Mouse (Mus musculus) MEL (cell line): ENCODE results near the gene Zbtb3. TPM values are rescaled to one million over a fixed set of nuclear protein-coding genes. Genes with fewer than 3 reads are reported as not detected.

ENCODE experiments used
- DNase-seq: peaks from one replicate; pipeline ENCODE4 v3.0.0; 2011; ENCODE audit warnings: low read depth, low spot score
- H3K27ac ChIP-seq: 2 replicates; pipeline ENCODE4 v1.5.1; 2012; ENCODE audit warnings: low read depth, mild to moderate bottlenecking, control low read depth, low read length, moderate library complexity; ENCODE audit not compliant: control insufficient read depth
- H3K27me3 ChIP-seq, 2 experiments: fragments of 150-350 bp in 1 of 2; sonication (generic) in 1 of 2; 2 replicates each; pipeline ENCODE4 v1.6.1; 2012; ENCODE audit warnings: low read length in 2 of 2, mild to moderate bottlenecking in 2 of 2, improper control_type of control experiment in 1 of 2, moderate library complexity in 1 of 2; ENCODE audit not compliant: insufficient read depth in 2 of 2, control insufficient read depth in 1 of 2
- H3K36me3 ChIP-seq, 2 experiments: 2 replicates each; pipeline ENCODE4 v1.6.1; 2012 to 2014; ENCODE audit warnings: low read length in 2 of 2, improper control_type of control experiment in 1 of 2, inconsistent platforms in 1 of 2, mild to moderate bottlenecking in 1 of 2; ENCODE audit not compliant: insufficient read depth in 2 of 2, control insufficient read depth in 1 of 2
- H3K4me1 ChIP-seq, 2 experiments: fragments of 150-350 bp in 1 of 2; sonication (generic) in 1 of 2; 2 replicates each; pipeline ENCODE4 v1.6.1; 2012; ENCODE audit warnings: low read length in 2 of 2, improper control_type of control experiment in 1 of 2, mild to moderate bottlenecking in 1 of 2; ENCODE audit not compliant: insufficient read depth in 2 of 2, control insufficient read depth in 1 of 2
- H3K4me3 ChIP-seq, 2 experiments: fragments of 150-350 bp in 1 of 2; sonication (generic) in 1 of 2; 2 replicates each; pipeline ENCODE4 v1.5.1; 2012; ENCODE audit warnings: low read depth in 2 of 2, low read length in 2 of 2, mild to moderate bottlenecking in 2 of 2, moderate library complexity in 2 of 2, control low read depth in 1 of 2, improper control_type of control experiment in 1 of 2; ENCODE audit not compliant: control insufficient read depth in 1 of 2, insufficient read depth in 1 of 2
- H3K79me2 ChIP-seq: 2 replicates; pipeline ENCODE4 v1.6.1; 2012; ENCODE audit warnings: mild to moderate bottlenecking, low read length, moderate library complexity; ENCODE audit not compliant: control insufficient read depth, poor library complexity, insufficient read depth
- H3K9ac ChIP-seq: 2 replicates; pipeline ENCODE4 v1.6.1; 2012; ENCODE audit warnings: low read depth, mild to moderate bottlenecking, control low read depth, low read length, moderate library complexity; ENCODE audit not compliant: control insufficient read depth, poor library complexity, severe bottlenecking
- H3K9me3 ChIP-seq: fragments of 150-350 bp; sonication (generic); replicated peaks from 2 replicates; pipeline ENCODE4 v1.6.1; 2012; ENCODE audit warnings: mild to moderate bottlenecking, low read length, improper control_type of control experiment, moderate library complexity; ENCODE audit not compliant: insufficient read depth
- CHD1 ChIP-seq: IDR thresholded peaks from 2 replicates; pipeline ENCODE4 v1.6.1; 2012; ENCODE audit warnings: low read depth, mild to moderate bottlenecking, inconsistent platforms, low read length, improper control_type of control experiment
- CHD2 ChIP-seq: IDR thresholded peaks from 2 replicates; pipeline ENCODE4 v1.6.1; 2011; ENCODE audit warnings: low read length, improper control_type of control experiment
- CTCF ChIP-seq, 3 experiments: IDR thresholded peaks in 2 of 3; conservative IDR thresholded peaks in 1 of 3; 2 replicates each; pipeline ENCODE4 v1.5.1; 2011 to 2012; ENCODE audit warnings: low read length in 3 of 3, low read depth in 2 of 3, mild to moderate bottlenecking in 2 of 3, improper control_type of control experiment in 1 of 3, inconsistent platforms in 1 of 3, mixed read lengths in 1 of 3, moderate library complexity in 1 of 3; ENCODE audit not compliant: control insufficient read depth in 1 of 3, insufficient read depth in 1 of 3, poor library complexity in 1 of 3, severe bottlenecking in 1 of 3
- ETS1 ChIP-seq: IDR thresholded peaks from 2 replicates; pipeline ENCODE4 v1.6.1; 2012; ENCODE audit warnings: low read depth, mild to moderate bottlenecking, inconsistent platforms, low read length, improper control_type of control experiment, moderate library complexity
- GABPA ChIP-seq: IDR thresholded peaks from 2 replicates; pipeline ENCODE4 v1.6.1; 2012; ENCODE audit warnings: low read depth, mild to moderate bottlenecking, inconsistent platforms, low read length, improper control_type of control experiment, moderate library complexity
- HCFC1 ChIP-seq: IDR thresholded peaks from 2 replicates; pipeline ENCODE4 v1.6.1; 2012; ENCODE audit warnings: low read depth, mild to moderate bottlenecking, inconsistent platforms, low read length, improper control_type of control experiment, moderate library complexity
- JUND ChIP-seq: IDR thresholded peaks from 2 replicates; pipeline ENCODE4 v1.6.1; 2011; ENCODE audit warnings: low read depth, mild to moderate bottlenecking, improper control_type of control experiment, low read length
- KAT2A ChIP-seq: conservative IDR thresholded peaks from 2 replicates; pipeline ENCODE4 v1.6.1; 2012; ENCODE audit warnings: low read depth, low read length, improper control_type of control experiment, inconsistent platforms
- MAFK ChIP-seq: IDR thresholded peaks from 2 replicates; pipeline ENCODE4 v1.6.1; 2011; ENCODE audit warnings: low read depth, mild to moderate bottlenecking, low read length, improper control_type of control experiment, borderline replicate concordance
- MAZ ChIP-seq: IDR thresholded peaks from 2 replicates; pipeline ENCODE4 v1.6.1; 2012; ENCODE audit warnings: low read depth, mild to moderate bottlenecking, inconsistent platforms, low read length, improper control_type of control experiment
- MEF2A ChIP-seq: IDR thresholded peaks from 2 replicates; pipeline ENCODE4 v1.6.1; 2014; ENCODE audit warnings: low read depth, mild to moderate bottlenecking, inconsistent platforms, low read length, improper control_type of control experiment; ENCODE audit not compliant: poor library complexity, insufficient replicate concordance, severe bottlenecking; ENCODE audit errors: extremely low read depth
- MYB ChIP-seq: IDR thresholded peaks from 2 replicates; pipeline ENCODE4 v1.6.1; 2011; ENCODE audit warnings: mild to moderate bottlenecking, low read depth, low read length, improper control_type of control experiment
- POLR2A ChIP-seq, 2 experiments: IDR thresholded peaks; 2 replicates each; pipeline ENCODE4 v1.6.1; 2011 to 2012; ENCODE audit warnings: low read length in 2 of 2, mild to moderate bottlenecking in 2 of 2, control low read depth in 1 of 2, improper control_type of control experiment in 1 of 2, low read depth in 1 of 2, moderate library complexity in 1 of 2; ENCODE audit not compliant: control insufficient read depth in 1 of 2, insufficient read depth in 1 of 2, poor library complexity in 1 of 2
- POLR2AphosphoS5 ChIP-seq: IDR thresholded peaks from 2 replicates; pipeline ENCODE4 v1.6.1; 2012; ENCODE audit warnings: low read depth, borderline replicate concordance, mild to moderate bottlenecking, inconsistent platforms, low read length, moderate library complexity, mixed read lengths
- RCOR1 ChIP-seq: IDR thresholded peaks from 2 replicates; pipeline ENCODE4 v1.6.1; 2012; ENCODE audit warnings: low read depth, mild to moderate bottlenecking, inconsistent platforms, low read length, improper control_type of control experiment
- TCF12 ChIP-seq: IDR thresholded peaks from 2 replicates; pipeline ENCODE4 v1.6.1; 2014; ENCODE audit warnings: low read depth, mild to moderate bottlenecking, inconsistent platforms, low read length, improper control_type of control experiment, moderate library complexity
- UBTF ChIP-seq: IDR thresholded peaks from 2 replicates; pipeline ENCODE4 v1.6.1; 2012; ENCODE audit warnings: low read depth, mild to moderate bottlenecking, inconsistent platforms, low read length, improper control_type of control experiment, moderate library complexity, borderline replicate concordance; ENCODE audit not compliant: insufficient read depth
- USF2 ChIP-seq, 2 experiments: IDR thresholded peaks; 2 replicates each; pipeline ENCODE4 v1.6.1; 2011 to 2012; ENCODE audit warnings: improper control_type of control experiment in 2 of 2, low read length in 2 of 2, borderline replicate concordance in 1 of 2, inconsistent platforms in 1 of 2, low read depth in 1 of 2, mild to moderate bottlenecking in 1 of 2; ENCODE audit not compliant: insufficient read depth in 1 of 2
- ZC3H11A ChIP-seq: IDR thresholded peaks from 2 replicates; pipeline ENCODE4 v1.6.1; 2012; ENCODE audit warnings: low read depth, mild to moderate bottlenecking, inconsistent platforms, low read length, improper control_type of control experiment
- ZKSCAN1 ChIP-seq: IDR thresholded peaks from 2 replicates; pipeline ENCODE4 v1.6.1; 2012; ENCODE audit warnings: low read depth, mild to moderate bottlenecking, inconsistent platforms, low read length, improper control_type of control experiment, moderate library complexity
- ZMIZ1 ChIP-seq: IDR thresholded peaks from 2 replicates; pipeline ENCODE4 v1.6.1; 2012; ENCODE audit warnings: low read depth, mild to moderate bottlenecking, inconsistent platforms, low read length, improper control_type of control experiment, moderate library complexity
- ZNF384 ChIP-seq: IDR thresholded peaks from 2 replicates; pipeline ENCODE4 v1.6.1; 2012; ENCODE audit warnings: low read depth, mild to moderate bottlenecking, inconsistent platforms, low read length, improper control_type of control experiment
- polyA plus RNA-seq, 2 experiments: library from polyadenylated mRNA; stranded (reverse) in 1 of 2; unstranded in 1 of 2; fragments of >175 nt in 1 of 2; fragments of >200 nt in 1 of 2; gene quantifications; 2 replicates each; pipeline versions ENCODE4 v1.2.1 to v1.2.4; 2012; ENCODE audit warnings: low replicate concordance in 2 of 2, low read depth in 1 of 2; ENCODE audit not compliant: insufficient read length in 2 of 2, insufficient read depth in 1 of 2, missing spikeins in 1 of 2
- total RNA-seq: library from RNA; depleted of rRNA; stranded (reverse); fragments of 300-350 nt; gene quantifications from 2 replicates; pipeline ENCODE4 v1.2.3, GENCODE M21; 2012

The Zbtb3 gene
- total and polyA plus RNA-seq, 3 experiments: 2.4 to 2.9 TPM; not detected in 1

GRCm38 (mm10) chr19:8841012-8841411, 38.7 kb downstream of the Zbtb3 start:
- Histone ChIP-seq H3K4me3 (peak overlapping the region; percentile 77 to 96), H3K36me3 (peaks cover 2 to 14% of the 10 kb centered on the region in 2 experiments), H3K9me3 (no peaks in the 10 kb centered on the region), H3K27ac (no peak overlapping the region), H3K4me1 (peaks cover 3 to 17% of the 10 kb centered on the region in 2 experiments)
- DNase-seq: no peak
- TF ChIP-seq CHD2 (no peak), CHD1 (no peak), POLR2A (IDR thresholded peaks at IDR 0.05; ENCODE audit: control insufficient read depth in 1 of 2, insufficient read depth in 1 of 2, low read depth in 1 of 2, low read length in 2 of 2, poor library complexity in 1 of 2) (no peak), CTCF (IDR thresholded peaks at IDR 0.05 in 2 of 3, conservative IDR thresholded peaks at IDR 0.05 in 1 of 3; ENCODE audit: control insufficient read depth in 1 of 3, insufficient read depth in 1 of 3, low read depth in 2 of 3, low read length in 3 of 3, poor library complexity in 1 of 3, severe bottlenecking in 1 of 3) (no peak), TCF12 (no peak), KAT2A (no peak), ETS1 (no peak), HCFC1 (no peak), MAZ (no peak), ZC3H11A (no peak), ZKSCAN1 (no peak), ZNF384 (no peak), MEF2A (no peak), USF2 (IDR thresholded peaks at IDR 0.05; ENCODE audit: borderline replicate concordance in 1 of 2, insufficient read depth in 1 of 2, low read depth in 1 of 2, low read length in 2 of 2) (no peak), MAFK (no peak), MYB (no peak), GABPA (no peak), JUND (no peak), RCOR1 (no peak), UBTF (no peak)
- TF ChIP-seq, all 39 proteins: peak for 0
- Histone ChIP-seq H3K79me2 (no peaks in the 10 kb centered on the region; the same call in 1 of the 2 replicates), H3K27me3 (no peaks in the 10 kb centered on the region), H3K9ac (peak overlapping the region; percentile 83)

GRCm38 (mm10) chr19:8842961-8843360, 40.6 kb downstream of the Zbtb3 start:
- Histone ChIP-seq H3K27me3 (no peaks in the 10 kb centered on the region), H3K27ac (no peak overlapping the region), H3K36me3 (peaks cover 2 to 9% of the 10 kb centered on the region in 2 experiments), H3K9ac (no peak overlapping the region), H3K79me2 (no peaks in the 10 kb centered on the region; the same call in 1 of the 2 replicates), H3K4me1 (peaks cover 3 to 14% of the 10 kb centered on the region in 2 experiments), H3K9me3 (no peaks in the 10 kb centered on the region), H3K4me3 (no peak overlapping the region)
- DNase-seq: no peak
- TF ChIP-seq ZMIZ1 (no peak), POLR2AphosphoS5 (no peak)
